Mouse (Mus musculus) liver, embryonic 14.5 days (tissue): Measurements from ENCODE around the gene Prmt8.

Experiments used
- CTCF ChIP-seq: IDR thresholded peaks from 2 replicates; pipeline ENCODE4 v1.5.1; 2016; ENCODE audit warnings: antibody characterized with exemption, low read depth, control low read depth
- EP300 ChIP-seq: IDR thresholded peaks from 2 replicates; pipeline ENCODE4 v1.6.1; 2016; ENCODE audit warnings: antibody characterized with exemption, low read depth

DNA sequence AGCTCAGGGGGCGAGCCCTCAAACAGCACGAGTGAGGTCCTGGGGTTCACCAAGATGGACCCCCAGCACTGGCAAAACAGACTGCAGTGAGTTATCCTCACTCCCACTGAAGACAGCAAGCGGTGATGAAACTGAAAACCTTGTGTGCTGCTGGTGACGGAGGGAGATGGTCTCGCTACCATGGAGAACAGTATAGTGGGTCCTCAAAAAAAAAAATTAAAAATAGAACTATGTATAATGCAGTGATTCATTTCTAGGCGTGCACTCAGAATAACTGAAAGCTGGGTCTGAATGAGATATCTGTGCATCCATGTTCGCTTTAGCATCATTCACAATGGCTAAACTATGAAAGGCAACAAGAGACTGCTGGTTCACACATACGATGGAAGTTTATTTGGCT, 20.5 kb downstream of the Prmt8 start:
- TF ChIP-seq CTCF, result no peak
- TF ChIP-seq EP300, result no peak
